Comparison of ENCODE assay signal across 8 mouse cellular contexts in genomic region chr2:130424126-130424853, GRCm38 (mm10). TPM values are rescaled to one million over a fixed set of nuclear protein-coding genes. Genes with fewer than 3 reads are reported as not detected.
DNase-seq lines count a peak whose midpoint lies in the region; ATAC-seq lines count a peak whose summit lies in the region.

TSS of gene Vps16 (plus strand) at chr2:130424339.
TSS of gene Pced1a (minus strand) at chr2:130424701.

- H3K27ac ChIP-seq in brown adipose tissue, adult 24 weeks (replicated peaks; ENCODE audit: low read depth, low read length): peak within 1 kb of the TSS; percentile 66
- peak within 1 kb of the TSS; percentile 89 for H3K27ac ChIP-seq in heart, embryonic 13.5 days (replicated peaks)
- peak within 1 kb of the TSS; percentile 78 for H3K27ac ChIP-seq in liver, embryonic 12.5 days
- H3K27ac ChIP-seq in stomach, embryonic 15.5 days: peak within 1 kb of the TSS; percentile 93

- H3K36me3 ChIP-seq in heart, embryonic 13.5 days: peaks cover 22% of the 10 kb centered on the region
- peaks cover 22% of the 10 kb centered on the region for H3K36me3 ChIP-seq in liver, embryonic 12.5 days
- H3K36me3 ChIP-seq in stomach, embryonic 15.5 days: no peaks in the 10 kb centered on the region

- peak; percentile 85 for ATAC-seq in heart, embryonic 13.5 days (ENCODE audit: extremely low read depth, insufficient number of reproducible peaks, low FRiP score, low TSS enrichment)
- peak; percentile 92 for ATAC-seq in liver, embryonic 12.5 days
- ATAC-seq in stomach, embryonic 15.5 days (ENCODE audit: insufficient read depth, low FRiP score, low read depth): peak; percentile 94

- peaks cover 5% of the 10 kb centered on the region for H3K4me1 ChIP-seq in brown adipose tissue, adult 24 weeks (ENCODE audit: control insufficient read depth, insufficient read depth, insufficient read length, low read length)
- peaks cover 14% of the 10 kb centered on the region for H3K4me1 ChIP-seq in heart, embryonic 13.5 days
- peaks cover 45% of the 10 kb centered on the region for H3K4me1 ChIP-seq in liver, embryonic 12.5 days
- peaks cover 9% of the 10 kb centered on the region for H3K4me1 ChIP-seq in stomach, embryonic 15.5 days

- WGBS in heart, embryonic 13.5 days: under 1% methylated on average over 58 of the region's 58 CpGs
- under 1% methylated on average over 58 of the region's 58 CpGs for WGBS in liver, embryonic 12.5 days (ENCODE audit: insufficient replicate concordance)
- WGBS in stomach, embryonic 15.5 days: under 1% methylated on average over 58 of the region's 58 CpGs

- 0 out of 2 replicates have a peak, but pooled peaks cover 3% of the 10 kb centered on the region for H3K27me3 ChIP-seq in heart, embryonic 13.5 days (replicated peaks)
- H3K27me3 ChIP-seq in liver, embryonic 12.5 days (replicated peaks): no peaks in the 10 kb centered on the region
- no peaks in the 10 kb centered on the region for H3K27me3 ChIP-seq in stomach, embryonic 15.5 days (replicated peaks)

- DNase-seq in CD4-positive, CD25-positive, alpha-beta regulatory T cell, adult 2 months (ENCODE audit: low read depth, low spot score): peak; percentile 94
- DNase-seq in fat pad, adult 2 months (ENCODE audit: extremely low read depth, low read depth, low spot score): peak; percentile 31
- peak; percentile 96 for DNase-seq in kidney, postnatal 10 days
- peak; percentile 91 for DNase-seq in natural killer cell, adult 2 months (ENCODE audit: low spot score in 2 of 2)

- peak within 1 kb of the TSS; percentile 88 for H3K9ac ChIP-seq in heart, embryonic 13.5 days
- H3K9ac ChIP-seq in liver, embryonic 12.5 days: peak within 1 kb of the TSS; percentile 78
- H3K9ac ChIP-seq in stomach, embryonic 15.5 days: peak within 1 kb of the TSS; percentile 90

- peak within 1 kb of the TSS; percentile 88 for H3K4me2 ChIP-seq in heart, embryonic 13.5 days
- peak within 1 kb of the TSS; percentile 91 for H3K4me2 ChIP-seq in liver, embryonic 12.5 days
- peak within 1 kb of the TSS; percentile 95 for H3K4me2 ChIP-seq in stomach, embryonic 15.5 days

- H3K9me3 ChIP-seq in heart, embryonic 13.5 days: no peaks in the 10 kb centered on the region
- H3K9me3 ChIP-seq in liver, embryonic 12.5 days (replicated peaks): no peaks in the 10 kb centered on the region
- H3K9me3 ChIP-seq in stomach, embryonic 15.5 days: no peaks in the 10 kb centered on the region

- peak within 1 kb of the TSS; percentile 81 for H3K4me3 ChIP-seq in brown adipose tissue, adult 24 weeks (ENCODE audit: insufficient read depth, low read depth, low read length)
- peak within 1 kb of the TSS; percentile 86 for H3K4me3 ChIP-seq in heart, embryonic 13.5 days
- H3K4me3 ChIP-seq in liver, embryonic 12.5 days: peak within 1 kb of the TSS; percentile 74
- H3K4me3 ChIP-seq in stomach, embryonic 15.5 days (replicated peaks): peak within 1 kb of the TSS; percentile 84

RNA-seq across cellular contexts. Expression of gene Vps16, which starts in this region (rescaled TPM):
- 28.7 and 31.8 TPM in 2 replicates for polyA plus RNA-seq in brown adipose tissue, adult 24 weeks (2012; ENCODE audit: insufficient read depth, insufficient read length, missing spikeins)
- polyA plus RNA-seq in heart, embryonic 13.5 days (2015; fragmentation: Nextera tagmentation; extraction: Ambion mirVana): 51.8 and 55.4 TPM in 2 replicates
- 54.9 and 64.5 TPM in 2 replicates for polyA plus RNA-seq in liver, embryonic 12.5 days (2016; fragmentation: Nextera tagmentation; extraction: Ambion mirVana)
- polyA plus RNA-seq in stomach, embryonic 15.5 days (2015; fragmentation: Nextera tagmentation; extraction: Ambion mirVana): 78.8 and 88.6 TPM in 2 replicates

RNA-seq across cellular contexts. Expression of gene Pced1a, which starts in this region (rescaled TPM):
- 6.9 and 10.4 TPM in 2 replicates for polyA plus RNA-seq in brown adipose tissue, adult 24 weeks (2012; ENCODE audit: insufficient read depth, insufficient read length, missing spikeins)
- 7.0 and 7.1 TPM in 2 replicates for polyA plus RNA-seq in heart, embryonic 13.5 days (2015; fragmentation: Nextera tagmentation; extraction: Ambion mirVana)
- polyA plus RNA-seq in liver, embryonic 12.5 days (2016; fragmentation: Nextera tagmentation; extraction: Ambion mirVana): 5.2 and 5.7 TPM in 2 replicates
- 11.1 and 14.0 TPM in 2 replicates for polyA plus RNA-seq in stomach, embryonic 15.5 days (2015; fragmentation: Nextera tagmentation; extraction: Ambion mirVana)

Comparison
In these comparisons a context has a peak if more than half of its experiments do, and no peak if none do; other contexts are left out.
1. Peak in every context shown above with its lines: DNase-seq, ATAC-seq, H3K4me3 ChIP-seq and H3K27ac ChIP-seq.
2. DNase-seq: peak in every context shown above with its lines; median percentile 96 in kidney, postnatal 10 days; 94 in CD4-positive, CD25-positive, alpha-beta regulatory T cell, adult 2 months; 91 in natural killer cell, adult 2 months; 31 in fat pad, adult 2 months.